Mouse (Mus musculus): ENCODE data around the gene Map3k20.

GRCm38 (mm10) chr2:72292573-72292972, 7.1 kb downstream of the Map3k20 start:
- TF ChIP-seq POLR2A (IDR thresholded peaks at IDR 0.05; ENCODE audit: low read depth, low read length): no peak
- TF ChIP-seq CTCF (IDR thresholded peaks at IDR 0.05; ENCODE audit: extremely low read depth, insufficient read depth, insufficient read length, insufficient replicate concordance): no peak
